Comparison of ENCODE assay signal across 23 mouse cellular contexts in genomic region chr15:100800914-100801313, GRCm38 (mm10). TPM values are rescaled to one million over a fixed set of nuclear protein-coding genes. Genes with fewer than 3 reads are reported as not detected.
DNase-seq lines count a peak whose midpoint lies in the region; ATAC-seq and TF ChIP-seq lines count a peak whose summit lies in the region.
"Had no signal": no experiment of that assay in that cellular context is flagged by ENCODE, and none has a peak within 500 bp of the region (broad histone marks: within the 10 kb centered on the region; RNA-seq: fewer than 3 reads in every experiment).

No protein-coding gene starts in this region.

- no peak overlapping the region for H3K27ac ChIP-seq in intestine, embryonic 15.5 days
- H3K27ac ChIP-seq: forebrain, embryonic 10.5 days; forebrain, embryonic 13.5 days; gastrocnemius, adult 2 months; hindbrain, embryonic 12.5 days; hindbrain, embryonic 15.5 days had no signal

- no peak overlapping the region for H3K9ac ChIP-seq in intestine, embryonic 15.5 days
- H3K9ac ChIP-seq: forebrain, embryonic 13.5 days; hindbrain, embryonic 12.5 days; hindbrain, embryonic 15.5 days had no signal

- WGBS in intestine, embryonic 15.5 days, result 30% methylated on average over 13 of the region's 13 CpGs

- peak; percentile 10 for DNase-seq in retina, embryonic 14.5 days (ENCODE audit: low spot score)
- no peak for DNase-seq in retina, postnatal 1 day
- peak; percentile 16 for DNase-seq in yolk sac, embryonic 10.5 days (ENCODE audit: low spot score)
- DNase-seq in frontal cortex, postnatal 14 days (ENCODE audit: low spot score in 2 of 2), result no peak
- DNase-seq in MN1 (ENCODE audit: low spot score), result no peak
- DNase-seq: adrenal gland, adult 8-10 months; adrenal gland, postnatal 25 days; cerebellum, adult 18-20 months; cerebellum, adult 9-10 months; cerebellum, postnatal 14 days; gastrocnemius, adult 2 months; gastrocnemius, postnatal 14 days; heart, adult 11 months had no signal

- H3K9me3 ChIP-seq in E14TG2a.4 (ENCODE audit: low read length), result no peaks in the 10 kb centered on the region
- no peaks in the 10 kb centered on the region for H3K9me3 ChIP-seq in intestine, embryonic 15.5 days
- H3K9me3 ChIP-seq: forebrain, embryonic 10.5 days; forebrain, embryonic 13.5 days; hindbrain, embryonic 12.5 days; hindbrain, embryonic 15.5 days had no signal

- ATAC-seq in intestine, embryonic 15.5 days, result peak; percentile 73; the same call in 1 of the 2 replicates
- ATAC-seq: activated CD4-positive, CD25-positive, alpha-beta regulatory T cell, adult 4 months; forebrain, embryonic 13.5 days; forebrain, embryonic 16.5 days had no signal

- peaks cover 33% of the 10 kb centered on the region for H3K4me1 ChIP-seq in E14TG2a.4 (replicated peaks; ENCODE audit: low read depth, low read length)
- H3K4me1 ChIP-seq in intestine, embryonic 15.5 days (replicated peaks), result peaks cover 14% of the 10 kb centered on the region; the same call in 1 of the 2 replicates
- H3K4me1 ChIP-seq: forebrain, embryonic 13.5 days; hindbrain, embryonic 12.5 days; hindbrain, embryonic 15.5 days had no signal

- peak overlapping the region; percentile 44; the same call in 1 of the 2 replicates for H3K4me3 ChIP-seq in E14TG2a.4 (replicated peaks; ENCODE audit: low read length)
- H3K4me3 ChIP-seq in intestine, embryonic 15.5 days (replicated peaks), result no peak overlapping the region
- H3K4me3 ChIP-seq: forebrain, embryonic 10.5 days; forebrain, embryonic 13.5 days; gastrocnemius, adult 2 months; hindbrain, embryonic 12.5 days; hindbrain, embryonic 15.5 days had no signal

- H3K36me3 ChIP-seq in E14TG2a.4 (ENCODE audit: insufficient read depth, low read length), result no peaks in the 10 kb centered on the region
- no peaks in the 10 kb centered on the region for H3K36me3 ChIP-seq in intestine, embryonic 15.5 days
- H3K36me3 ChIP-seq: G1E had no signal

- peaks cover 11% of the 10 kb centered on the region for H3K27me3 ChIP-seq in E14TG2a.4 (ENCODE audit: insufficient read depth, low read length)
- H3K27me3 ChIP-seq in intestine, embryonic 15.5 days (replicated peaks), result no peaks in the 10 kb centered on the region
- H3K27me3 ChIP-seq: forebrain, embryonic 13.5 days; hindbrain, embryonic 12.5 days; hindbrain, embryonic 15.5 days had no signal

- no peak overlapping the region for H3K4me2 ChIP-seq in intestine, embryonic 15.5 days (replicated peaks)
- H3K4me2 ChIP-seq: forebrain, embryonic 13.5 days; heart, embryonic 11.5 days; hindbrain, embryonic 12.5 days; hindbrain, embryonic 15.5 days had no signal

- no peak for TF ChIP-seq CTCF in E14TG2a.4 (conservative IDR thresholded peaks at IDR 0.05; ENCODE audit: low read length)

RNA-seq across cellular contexts. Expression of gene Slc4a8, which starts 39.4 kb away (rescaled TPM):
- polyA plus RNA-seq in intestine, embryonic 15.5 days (2015; fragmentation: Nextera tagmentation; extraction: Ambion mirVana), result 4.4 and 5.0 TPM in 2 replicates
- polyA plus RNA-seq: G1E had no signal

Comparison
In these comparisons a context has a peak if more than half of its experiments do, and no peak if none do; other contexts are left out.
1. DNase-seq: peak in retina, embryonic 14.5 days (single experiment) and yolk sac, embryonic 10.5 days (single experiment); none in retina, postnatal 1 day (single experiment), frontal cortex, postnatal 14 days (0 of 2) and MN1 (single experiment).